Mouse (Mus musculus): Measurements from ENCODE around the gene Tomm7.
"Not testable (repeated sequence)": the region's sequence is repeated elsewhere in the genome, so short reads cannot be mapped to it uniquely, and the experiment has no call there.

Gene Tomm7

GRCm38 (mm10) chr5:23851160-23851555 is 7.2 kb upstream of the Tomm7 start:
- peak; percentile 47 for DNase-seq (ENCODE audit: low spot score)

GRCm38 (mm10) chr5:23850345-23851159 is 6.6 kb upstream of the Tomm7 start:
- peak; percentile 86 for DNase-seq (ENCODE audit: low spot score)

- DNase-seq (ENCODE audit: low spot score): no peak
These were observed 1.2 kb upstream of the Tomm7 start for GRCm38 (mm10) chr5:23845141-23845540.

GRCm38 (mm10) chr5:23844531-23844841 is 525 bp upstream of the Tomm7 start:
- DNase-seq (ENCODE audit: low spot score): peak; percentile 82

GRCm38 (mm10) chr5:23838158-23838557 is 5.8 kb downstream of the Tomm7 start:
- peak; percentile 78 for DNase-seq (ENCODE audit: low spot score)

- DNase-seq (ENCODE audit: low spot score): not testable (repeated sequence)
These were observed 8.3 kb downstream of the Tomm7 start for GRCm38 (mm10) chr5:23835691-23836090.

- no peak for DNase-seq (ENCODE audit: low spot score)
These were observed 12.8 kb downstream of the Tomm7 start for GRCm38 (mm10) chr5:23830897-23831752.

GRCm38 (mm10) chr5:23826321-23827004 is 17.5 kb downstream of the Tomm7 start:
- DNase-seq (ENCODE audit: low spot score): peak; percentile 74

- DNase-seq (ENCODE audit: low spot score): no peak
These were observed 19.7 kb downstream of the Tomm7 start for GRCm38 (mm10) chr5:23824171-23824733.

- DNase-seq (ENCODE audit: low spot score): no peak
These were observed 21.7 kb downstream of the Tomm7 start for GRCm38 (mm10) chr5:23822306-23822705.

GRCm38 (mm10) chr5:23816681-23817080 is 27.3 kb downstream of the Tomm7 start:
- DNase-seq (ENCODE audit: low spot score): no peak

GRCm38 (mm10) chr5:23814841-23815240 is 29.1 kb downstream of the Tomm7 start:
- no peak for DNase-seq (ENCODE audit: low spot score)

- peak; percentile 15 for DNase-seq (ENCODE audit: low spot score)
These were observed 51.2 kb downstream of the Tomm7 start for GRCm38 (mm10) chr5:23792726-23793125.

GRCm38 (mm10) chr5:23789078-23789612 is 54.8 kb downstream of the Tomm7 start:
- DNase-seq (ENCODE audit: low spot score): no peak
